Mouse (Mus musculus) ES-CJ7 (cell line): ENCODE data around the gene Vpreb2.

Experiments used
- DNase-seq: peaks from one replicate; pipeline ENCODE4 v3.0.0; 2011; ENCODE audit warnings: low read depth, low spot score

The Vpreb2 gene

DNA sequence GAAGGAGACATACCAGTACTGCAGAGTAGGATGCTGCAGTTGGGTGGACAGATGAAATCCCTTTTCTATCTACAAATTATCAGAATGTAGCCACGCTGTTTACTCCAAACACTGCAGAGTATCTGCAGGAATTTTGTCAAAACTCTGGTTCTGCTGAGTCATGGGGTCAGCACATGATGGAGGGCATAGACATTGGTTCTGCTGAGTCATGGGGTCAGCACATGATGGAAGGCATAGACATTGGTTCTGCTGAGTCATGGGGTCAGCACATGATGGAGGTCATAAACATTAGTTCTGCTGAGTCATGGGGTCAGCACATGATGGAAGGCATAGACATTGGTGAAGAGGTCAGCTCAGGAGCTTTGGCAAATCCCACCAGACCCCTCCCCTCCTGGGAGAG, 7.5 kb downstream of the Vpreb2 start:
- DNase-seq = peak; percentile 22

DNA sequence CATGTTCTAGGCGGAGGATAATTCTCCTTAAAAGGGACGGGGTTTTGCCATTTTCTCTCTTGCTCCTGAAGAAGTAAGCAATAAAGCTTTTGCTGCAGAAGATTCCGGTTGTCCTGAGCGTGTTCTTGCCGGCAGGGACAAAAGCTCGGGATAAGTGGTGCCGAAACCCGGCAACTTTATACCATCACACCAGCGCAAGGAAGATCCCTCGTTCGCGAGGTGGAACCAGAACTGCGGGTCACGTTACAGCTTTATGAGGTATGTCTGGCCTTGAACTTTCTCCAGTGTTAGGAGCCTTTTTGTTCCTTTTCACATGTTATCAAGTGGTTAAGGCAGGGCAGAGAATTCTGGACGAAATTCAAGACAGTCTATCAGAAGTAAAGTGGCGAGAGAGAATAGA, 12.1 kb downstream of the Vpreb2 start:
- peak; percentile 66 for DNase-seq

DNA sequence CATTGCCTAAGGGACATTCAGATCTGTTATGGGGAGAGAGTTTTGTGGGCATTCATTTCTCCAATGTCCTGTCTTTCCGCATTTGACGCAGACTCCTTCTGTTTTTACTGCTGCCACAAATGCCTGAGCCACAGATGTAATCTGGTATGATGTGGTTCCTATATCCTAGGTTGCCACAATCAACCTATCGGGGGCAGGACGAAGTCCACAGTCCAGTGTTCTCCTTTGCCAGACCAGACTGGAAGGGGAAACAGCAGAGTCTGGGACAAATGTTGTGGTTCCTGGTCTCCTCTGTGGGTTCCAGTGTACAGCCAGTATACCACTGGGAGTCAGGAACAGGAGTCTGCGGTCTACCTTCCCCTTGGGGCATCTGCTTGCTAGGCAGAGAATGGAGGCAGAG, 19.4 kb downstream of the Vpreb2 start:
- no peak for DNase-seq

- no peak for DNase-seq
Measured at GRCm38 (mm10) chr16:18004589-18004988, 24.4 kb downstream of the Vpreb2 start.

DNA sequence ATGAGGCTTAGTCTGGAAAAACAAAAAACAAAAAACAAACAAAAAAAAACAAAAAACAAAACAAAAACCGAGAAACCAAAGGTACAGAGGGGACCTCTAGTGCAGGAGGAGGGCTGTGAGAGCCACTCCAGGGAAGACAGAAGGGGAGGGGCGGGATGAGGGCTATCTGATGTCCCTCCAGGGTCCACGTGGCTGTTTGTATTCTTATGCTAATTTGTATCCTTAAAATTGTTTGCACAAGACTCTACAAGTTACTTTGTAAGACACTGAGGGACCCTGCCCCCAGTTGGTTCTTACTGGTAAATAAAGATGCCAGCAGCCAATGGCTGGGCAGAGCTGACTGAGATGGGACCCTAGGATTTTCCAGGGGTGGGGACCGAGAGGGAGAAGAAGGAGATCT, 26.9 kb downstream of the Vpreb2 start:
- DNase-seq = peak; percentile 82

DNA sequence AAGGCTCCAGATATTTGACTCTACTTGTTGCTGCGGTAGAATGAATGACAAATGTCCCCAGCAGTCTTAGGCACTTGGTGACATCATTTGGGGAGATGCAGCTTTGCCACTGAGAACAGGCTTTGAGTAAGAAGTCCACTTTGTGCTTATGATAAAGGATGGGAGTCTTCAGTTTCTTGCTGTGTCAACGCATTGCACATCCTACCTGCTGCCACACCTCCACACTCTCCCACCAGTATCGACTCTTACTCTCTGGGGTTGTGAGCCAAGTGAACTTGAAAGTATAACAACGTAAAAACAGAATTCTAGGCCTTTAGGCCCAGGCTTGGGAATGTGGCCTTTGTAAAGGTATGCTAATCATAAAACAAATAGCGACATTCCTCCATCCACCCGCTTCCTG, 30.9 kb downstream of the Vpreb2 start:
- DNase-seq = peak; percentile 79

GRCm38 (mm10) chr16:18016482-18016881, 36.3 kb downstream of the Vpreb2 start:
- DNase-seq = peak; percentile 61

- no peak for DNase-seq
Measured at GRCm38 (mm10) chr16:18022780-18023557, 42.7 kb downstream of the Vpreb2 start.

- no peak for DNase-seq
Measured at GRCm38 (mm10) chr16:18027371-18027770, 47.1 kb downstream of the Vpreb2 start.
